Mouse (Mus musculus): ENCODE data around the gene Fam78b.
A peak's percentile ranks its signal among the peaks of the same experiment; 100 is the strongest.

Fam78b gene

GRCm38 (mm10) chr1:167042558-167042957, 41.3 kb downstream of the Fam78b start:
- H3K9me3 ChIP-seq (ENCODE audit: low read length): peaks cover 30% of the 10 kb centered on the region
- H3K27me3 ChIP-seq (ENCODE audit: insufficient read depth, low read length): peaks cover 2% of the 10 kb centered on the region; the same call in 1 of the 2 replicates
- no peak for TF ChIP-seq CTCF (conservative IDR thresholded peaks at IDR 0.05; ENCODE audit: low read length)
- no peak for TF ChIP-seq NANOG (IDR thresholded peaks at IDR 0.05; ENCODE audit: borderline replicate concordance, low read length)
- no peak for TF ChIP-seq POU5F1 (IDR thresholded peaks at IDR 0.05; ENCODE audit: borderline replicate concordance, low read length)
- H3K4me1 ChIP-seq (replicated peaks; ENCODE audit: low read depth, low read length): peaks cover 25% of the 10 kb centered on the region
- H3K36me3 ChIP-seq (ENCODE audit: insufficient read depth, low read length): no peaks in the 10 kb centered on the region
- H3K4me3 ChIP-seq (replicated peaks; ENCODE audit: low read length): no peak overlapping the region

DNA sequence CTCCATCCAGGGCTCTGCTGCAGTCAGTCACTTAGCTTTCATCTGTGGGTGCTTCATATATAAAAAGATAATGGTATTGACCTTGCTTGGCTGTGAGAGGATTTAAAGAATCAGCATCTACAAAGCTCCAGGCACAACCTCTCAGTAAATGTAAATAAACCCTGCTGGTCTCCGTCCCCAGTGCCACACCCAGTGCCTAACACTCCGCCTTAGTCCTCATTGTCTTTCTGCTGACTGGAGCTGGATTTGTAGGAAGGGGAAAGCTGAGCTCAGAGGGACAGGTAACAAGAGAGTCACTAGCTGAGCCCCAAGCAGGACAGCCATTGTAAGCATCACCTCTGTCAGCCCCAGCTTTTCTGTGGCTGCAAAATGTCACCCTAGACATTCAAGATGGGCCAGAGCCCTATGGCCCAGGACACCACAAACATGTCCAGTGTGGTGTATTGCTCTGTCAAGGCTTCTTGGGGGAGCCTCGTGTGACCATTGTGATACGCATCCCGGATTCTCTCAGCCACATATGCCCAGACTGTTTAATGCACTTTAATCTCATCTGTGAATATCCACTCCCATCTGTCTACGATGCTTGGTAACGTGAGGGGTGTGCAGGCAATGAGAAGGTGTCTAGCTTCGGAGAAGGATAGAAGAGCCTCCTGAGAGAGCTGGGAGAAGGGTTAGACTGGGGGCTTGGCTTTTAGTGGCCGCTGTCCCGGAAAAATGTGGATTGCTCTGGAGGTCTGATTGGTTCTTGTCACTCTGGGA, 45.1 kb downstream of the Fam78b start:
- Histone ChIP-seq H3K9me3 (ENCODE audit: low read length) (peaks cover 29% of the 10 kb centered on the region), H3K4me1 (replicated peaks; ENCODE audit: low read depth, low read length) (peaks cover 30% of the 10 kb centered on the region), H3K4me3 (replicated peaks; ENCODE audit: low read length) (peak overlapping the region; percentile 4; the same call in 1 of the 2 replicates), H3K27me3 (ENCODE audit: insufficient read depth, low read length) (peaks cover 11% of the 10 kb centered on the region; the same call in 1 of the 2 replicates), H3K36me3 (ENCODE audit: insufficient read depth, low read length) (no peaks in the 10 kb centered on the region)
- peak; percentile 17; the same call in 1 of the 2 replicates for TF ChIP-seq NANOG (IDR thresholded peaks at IDR 0.05; ENCODE audit: borderline replicate concordance, low read length)
- no peak for TF ChIP-seq POU5F1 (IDR thresholded peaks at IDR 0.05; ENCODE audit: borderline replicate concordance, low read length)

GRCm38 (mm10) chr1:167050859-167051258, 49.6 kb downstream of the Fam78b start:
- Histone ChIP-seq H3K4me1 (replicated peaks; ENCODE audit: low read depth, low read length) (peaks cover 33% of the 10 kb centered on the region), H3K9me3 (ENCODE audit: low read length) (peaks cover 5% of the 10 kb centered on the region; the same call in 1 of the 2 replicates), H3K4me3 (replicated peaks; ENCODE audit: low read length) (no peak overlapping the region), H3K27me3 (ENCODE audit: insufficient read depth, low read length) (peaks cover 11% of the 10 kb centered on the region; the same call in 1 of the 2 replicates), H3K36me3 (ENCODE audit: insufficient read depth, low read length) (no peaks in the 10 kb centered on the region)
- TF ChIP-seq NANOG (IDR thresholded peaks at IDR 0.05; ENCODE audit: borderline replicate concordance, low read length): no peak
- TF ChIP-seq POU5F1 (IDR thresholded peaks at IDR 0.05; ENCODE audit: borderline replicate concordance, low read length): no peak
- TF ChIP-seq CTCF (conservative IDR thresholded peaks at IDR 0.05; ENCODE audit: low read length): no peak

DNA sequence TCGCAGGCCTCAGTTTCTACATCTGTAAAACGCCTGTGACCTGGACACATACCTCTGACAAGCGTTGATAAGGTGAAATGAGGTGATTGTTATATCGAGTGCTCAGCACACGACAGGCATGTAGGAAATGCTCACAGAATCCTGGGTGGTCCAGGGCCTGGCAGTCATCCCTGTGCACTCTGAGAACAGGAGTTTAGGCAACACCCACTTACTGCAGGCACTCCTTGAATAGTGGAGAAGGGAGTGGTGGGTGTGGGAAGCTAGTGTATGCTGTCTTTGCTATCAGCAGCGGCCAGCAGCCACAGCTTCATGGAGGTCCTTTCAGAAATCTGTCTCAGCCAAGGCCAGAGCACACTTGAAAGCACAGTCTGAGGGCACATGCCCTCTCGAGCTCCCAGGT, 52.8 kb downstream of the Fam78b start:
- peaks cover 14% of the 10 kb centered on the region for H3K4me1 ChIP-seq (replicated peaks; ENCODE audit: low read depth, low read length)
- peaks cover 16% of the 10 kb centered on the region; the same call in 1 of the 2 replicates for H3K27me3 ChIP-seq (ENCODE audit: insufficient read depth, low read length)
- H3K9me3 ChIP-seq (ENCODE audit: low read length): peaks cover 5% of the 10 kb centered on the region; the same call in 1 of the 2 replicates
- H3K4me3 ChIP-seq (replicated peaks; ENCODE audit: low read length): no peak overlapping the region
- TF ChIP-seq CTCF (conservative IDR thresholded peaks at IDR 0.05; ENCODE audit: low read length) (no peak), POU5F1 (IDR thresholded peaks at IDR 0.05; ENCODE audit: borderline replicate concordance, low read length) (no peak), NANOG (IDR thresholded peaks at IDR 0.05; ENCODE audit: borderline replicate concordance, low read length) (no peak)
- H3K36me3 ChIP-seq (ENCODE audit: insufficient read depth, low read length): no peaks in the 10 kb centered on the region

GRCm38 (mm10) chr1:167057543-167057942, 56.3 kb downstream of the Fam78b start:
- peaks cover 28% of the 10 kb centered on the region for H3K4me1 ChIP-seq (replicated peaks; ENCODE audit: low read depth, low read length)
- TF ChIP-seq NANOG (IDR thresholded peaks at IDR 0.05; ENCODE audit: borderline replicate concordance, low read length) (no peak), CTCF (conservative IDR thresholded peaks at IDR 0.05; ENCODE audit: low read length) (no peak), POU5F1 (IDR thresholded peaks at IDR 0.05; ENCODE audit: borderline replicate concordance, low read length) (no peak)
- H3K36me3 ChIP-seq (ENCODE audit: insufficient read depth, low read length): no peaks in the 10 kb centered on the region
- H3K27me3 ChIP-seq (ENCODE audit: insufficient read depth, low read length): peaks cover 6% of the 10 kb centered on the region; the same call in 1 of the 2 replicates
- no peak overlapping the region for H3K4me3 ChIP-seq (replicated peaks; ENCODE audit: low read length)
- H3K9me3 ChIP-seq (ENCODE audit: low read length): no peaks in the 10 kb centered on the region

- H3K4me3 ChIP-seq (replicated peaks; ENCODE audit: low read length): no peak overlapping the region
- TF ChIP-seq POU5F1 (IDR thresholded peaks at IDR 0.05; ENCODE audit: borderline replicate concordance, low read length) (no peak), NANOG (IDR thresholded peaks at IDR 0.05; ENCODE audit: borderline replicate concordance, low read length) (no peak), CTCF (conservative IDR thresholded peaks at IDR 0.05; ENCODE audit: low read length) (no peak)
- H3K36me3 ChIP-seq (ENCODE audit: insufficient read depth, low read length): no peaks in the 10 kb centered on the region
- peaks cover 15% of the 10 kb centered on the region for H3K4me1 ChIP-seq (replicated peaks; ENCODE audit: low read depth, low read length)
- H3K9me3 ChIP-seq (ENCODE audit: low read length): no peaks in the 10 kb centered on the region
- peaks cover 10% of the 10 kb centered on the region for H3K27me3 ChIP-seq (ENCODE audit: insufficient read depth, low read length)
Observed at GRCm38 (mm10) chr1:167059550-167060285, 58.5 kb downstream of the Fam78b start.

- Histone ChIP-seq H3K4me1 (replicated peaks; ENCODE audit: low read depth, low read length) (peaks cover 33% of the 10 kb centered on the region), H3K4me3 (replicated peaks; ENCODE audit: low read length) (no peak overlapping the region), H3K27me3 (ENCODE audit: insufficient read depth, low read length) (peaks cover 23% of the 10 kb centered on the region), H3K36me3 (ENCODE audit: insufficient read depth, low read length) (no peaks in the 10 kb centered on the region), H3K9me3 (ENCODE audit: low read length) (no peaks in the 10 kb centered on the region)
- TF ChIP-seq CTCF (conservative IDR thresholded peaks at IDR 0.05; ENCODE audit: low read length) (no peak), NANOG (IDR thresholded peaks at IDR 0.05; ENCODE audit: borderline replicate concordance, low read length) (no peak), POU5F1 (IDR thresholded peaks at IDR 0.05; ENCODE audit: borderline replicate concordance, low read length) (no peak)
Observed at GRCm38 (mm10) chr1:167063971-167064370, 62.8 kb downstream of the Fam78b start.

DNA sequence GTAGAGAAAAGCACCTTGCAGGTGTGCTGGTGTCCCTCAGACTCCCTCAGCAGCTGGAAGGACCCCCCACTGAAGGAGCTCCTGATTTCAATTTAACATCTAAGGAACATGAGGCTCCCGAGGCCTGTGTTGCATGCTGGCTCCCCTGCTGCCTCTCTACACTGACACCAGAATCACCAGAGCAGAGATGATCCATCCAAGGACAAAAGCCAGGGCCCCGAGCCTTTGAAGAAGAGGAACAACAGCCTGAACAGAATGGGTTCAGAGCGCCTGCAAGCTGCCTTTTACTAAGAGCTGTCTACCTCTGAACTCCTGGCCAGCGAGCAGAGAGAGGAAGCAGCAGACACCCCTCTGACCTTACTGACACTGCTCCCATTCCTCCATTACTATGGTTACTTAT, 64.3 kb downstream of the Fam78b start:
- H3K4me3 ChIP-seq (replicated peaks; ENCODE audit: low read length): no peak overlapping the region
- peaks cover 29% of the 10 kb centered on the region for H3K4me1 ChIP-seq (replicated peaks; ENCODE audit: low read depth, low read length)
- no peak for TF ChIP-seq POU5F1 (IDR thresholded peaks at IDR 0.05; ENCODE audit: borderline replicate concordance, low read length)
- no peak for TF ChIP-seq CTCF (conservative IDR thresholded peaks at IDR 0.05; ENCODE audit: low read length)
- no peak for TF ChIP-seq NANOG (IDR thresholded peaks at IDR 0.05; ENCODE audit: borderline replicate concordance, low read length)
- peaks cover 24% of the 10 kb centered on the region for H3K27me3 ChIP-seq (ENCODE audit: insufficient read depth, low read length)
- no peaks in the 10 kb centered on the region for H3K36me3 ChIP-seq (ENCODE audit: insufficient read depth, low read length)
- H3K9me3 ChIP-seq (ENCODE audit: low read length): no peaks in the 10 kb centered on the region
